Mouse (Mus musculus) heart, embryonic 12.5 days (tissue): ENCODE results near the gene Zup1. TPM values are rescaled to one million over a fixed set of nuclear protein-coding genes. Genes with fewer than 3 reads are reported as not detected.
"Not testable (repeated sequence)": the region's sequence is repeated elsewhere in the genome, so short reads cannot be mapped to it uniquely, and the experiment has no call there.

Experiments used
- ATAC-seq: fragments of 200-750 bp; cut with Nextera tagmentation; 2 replicates; pipeline ENCODE4 v1.8.0; 2017; ENCODE audit warnings: moderate TSS enrichment, moderate library complexity; ENCODE audit not compliant: insufficient number of reproducible peaks, low FRiP score
- H3K27ac ChIP-seq: fragments of 300-500 bp; sonication (generic); 2 replicates; pipeline ENCODE4 v1.5.1; 2016; ENCODE audit warnings: mild to moderate bottlenecking, moderate library complexity; ENCODE audit not compliant: poor library complexity, severe bottlenecking
- H3K27me3 ChIP-seq: fragments of 300-500 bp; sonication (generic); replicated peaks from 2 replicates; pipeline ENCODE4 v1.6.1; 2016; ENCODE audit warnings: mild to moderate bottlenecking, moderate library complexity
- H3K36me3 ChIP-seq: fragments of 300-500 bp; sonication (generic); 2 replicates; pipeline ENCODE4 v1.6.1; 2016; ENCODE audit warnings: mild to moderate bottlenecking, moderate library complexity
- H3K4me1 ChIP-seq: fragments of 300-500 bp; sonication (generic); replicated peaks from 2 replicates; pipeline ENCODE4 v1.6.1; 2016; ENCODE audit warnings: mild to moderate bottlenecking
- H3K4me2 ChIP-seq: fragments of 300-500 bp; sonication (generic); 2 replicates; pipeline ENCODE4 v1.6.1; 2016; ENCODE audit warnings: mild to moderate bottlenecking, moderate library complexity
- H3K4me3 ChIP-seq: fragments of 300-500 bp; sonication (generic); 2 replicates; pipeline ENCODE4 v1.5.1; 2016; ENCODE audit warnings: mild to moderate bottlenecking
- H3K9ac ChIP-seq: fragments of 300-500 bp; sonication (generic); 2 replicates; pipeline ENCODE4 v1.6.1; 2016; ENCODE audit warnings: mild to moderate bottlenecking, moderate library complexity
- H3K9me3 ChIP-seq: fragments of 300-500 bp; sonication (generic); replicated peaks from 2 replicates; pipeline ENCODE4 v1.6.1; 2016; ENCODE audit warnings: mild to moderate bottlenecking, moderate library complexity
- WGBS: fragments of 180-500 bp; shearing (Covaris S2); methylation state at CpG from one replicate; pipeline ENCODE4 v1.1.7; 2016; 5-methylcytosine and 5-hydroxymethylcytosine counted together
- polyA plus RNA-seq: library from polyadenylated mRNA; unstranded; fragments of >200 nt; fragmentation: Nextera tagmentation; extraction: Ambion mirVana; gene quantifications from 2 replicates; pipeline ENCODE4 v1.2.1, GENCODE M21; 2016

Gene Zup1
- polyA plus RNA-seq, 1 experiment from 2014 or later, result 13.0 TPM

- H3K27ac ChIP-seq, result no peak within 1 kb of the TSS
- peak within 1 kb of the TSS; percentile 87 for H3K4me2 ChIP-seq
- no peaks in the 10 kb centered on the region for H3K27me3 ChIP-seq
- peak within 1 kb of the TSS; percentile 37; the same call in 1 of the 2 replicates for H3K9ac ChIP-seq
- no peaks in the 10 kb centered on the region for H3K36me3 ChIP-seq
- no peaks in the 10 kb centered on the region for H3K4me1 ChIP-seq
- H3K9me3 ChIP-seq, result no peaks in the 10 kb centered on the region
- peak within 1 kb of the TSS; percentile 52 for H3K4me3 ChIP-seq
- 7% methylated on average over 17 of the region's 17 CpGs for WGBS
- ATAC-seq, result peak; percentile 51; the same call in 1 of the 2 replicates
Measured at GRCm38 (mm10) chr10:33904530-33905481, 46.3 kb downstream of the Zup1 start, which contains the start of gene Rsph4a. Gene Rsph4a, plus strand, starts transcription at chr10:33905111.

GRCm38 (mm10) chr10:33901520-33901919 lies 49.5 kb downstream of the Zup1 start:
- not testable (repeated sequence) for ATAC-seq, H3K4me3 ChIP-seq, H3K9ac ChIP-seq, H3K4me2 ChIP-seq, H3K36me3 ChIP-seq, H3K27me3 ChIP-seq, H3K9me3 ChIP-seq, H3K4me1 ChIP-seq, H3K27ac ChIP-seq
- 66% methylated on average over 1 of the region's 1 CpGs for WGBS

- WGBS, result 79% methylated on average over 2 of the region's 2 CpGs
- H3K27me3 ChIP-seq, H3K9ac ChIP-seq, H3K4me2 ChIP-seq, H3K4me3 ChIP-seq, H3K36me3 ChIP-seq, ATAC-seq, H3K4me1 ChIP-seq, H3K27ac ChIP-seq: not testable (repeated sequence)
- peaks cover 19% of the 10 kb centered on the region for H3K9me3 ChIP-seq
Measured at GRCm38 (mm10) chr10:33882411-33882810, 68.7 kb downstream of the Zup1 start.

- Histone ChIP-seq H3K4me2 (no peak overlapping the region), H3K36me3 (no peaks in the 10 kb centered on the region), H3K9me3 (0 out of 2 replicates have a peak, but pooled peaks cover 4% of the 10 kb centered on the region), H3K27me3 (no peaks in the 10 kb centered on the region), H3K27ac (no peak overlapping the region), H3K4me1 (no peaks in the 10 kb centered on the region), H3K4me3 (no peak overlapping the region), H3K9ac (no peak overlapping the region)
- no peak for ATAC-seq
- 71% methylated on average over 2 of the region's 2 CpGs for WGBS
Measured at GRCm38 (mm10) chr10:33872672-33873398, 78.2 kb downstream of the Zup1 start.

GRCm38 (mm10) chr10:33870441-33870840 lies 80.6 kb downstream of the Zup1 start:
- no peak for ATAC-seq
- WGBS, result 9% methylated on average over 1 of the region's 1 CpGs
- Histone ChIP-seq H3K4me2 (no peak overlapping the region), H3K4me1 (no peaks in the 10 kb centered on the region), H3K36me3 (no peaks in the 10 kb centered on the region), H3K27me3 (no peaks in the 10 kb centered on the region), H3K27ac (no peak overlapping the region), H3K4me3 (no peak overlapping the region), H3K9me3 (0 out of 2 replicates have a peak, but pooled peaks cover 4% of the 10 kb centered on the region), H3K9ac (no peak overlapping the region)

Other genes starting within 250 kb of the Zup1 start
- gene Sult3a2, start 164.6 kb downstream of the Zup1 start, polyA plus RNA-seq, result not detected in 2 replicates
- gene Sult3a1, start 93.5 kb downstream of the Zup1 start, polyA plus RNA-seq, result not detected in 2 replicates
- gene Rsph4a, start 46.2 kb downstream of the Zup1 start, polyA plus RNA-seq, result not detected in 2 replicates
- gene Rwdd1, start 68.4 kb upstream of the Zup1 start, polyA plus RNA-seq, result 100.0 and 113 TPM in 2 replicates
- not detected in 2 replicates for gene Trappc3l, start 86.3 kb upstream of the Zup1 start, polyA plus RNA-seq
- 0.13 TPM in 1 of 2 replicates, not detected in the other for gene Calhm4, start 93.0 kb upstream of the Zup1 start, polyA plus RNA-seq
- 1.3 TPM in 2 replicates for gene Calhm5, start 145.2 kb upstream of the Zup1 start, polyA plus RNA-seq
- 0.64 and 0.78 TPM in 2 replicates for gene Calhm6, start 176.7 kb upstream of the Zup1 start, polyA plus RNA-seq